Mouse (Mus musculus) embryonic fibroblast, embryonic 13.5 days (primary cell): Measurements from ENCODE around the gene Rtn1.

Experiments
- CTCF ChIP-seq: IDR thresholded peaks from 2 replicates; pipeline ENCODE4 v1.5.1; 2011; ENCODE audit warnings: mild to moderate bottlenecking, control low read depth, low read length, moderate library complexity, borderline replicate concordance; ENCODE audit not compliant: insufficient read depth
- POLR2A ChIP-seq: IDR thresholded peaks from 2 replicates; pipeline ENCODE4 v1.6.1; 2011; ENCODE audit warnings: low read depth, mild to moderate bottlenecking, control low read depth, low read length, moderate library complexity

DNA sequence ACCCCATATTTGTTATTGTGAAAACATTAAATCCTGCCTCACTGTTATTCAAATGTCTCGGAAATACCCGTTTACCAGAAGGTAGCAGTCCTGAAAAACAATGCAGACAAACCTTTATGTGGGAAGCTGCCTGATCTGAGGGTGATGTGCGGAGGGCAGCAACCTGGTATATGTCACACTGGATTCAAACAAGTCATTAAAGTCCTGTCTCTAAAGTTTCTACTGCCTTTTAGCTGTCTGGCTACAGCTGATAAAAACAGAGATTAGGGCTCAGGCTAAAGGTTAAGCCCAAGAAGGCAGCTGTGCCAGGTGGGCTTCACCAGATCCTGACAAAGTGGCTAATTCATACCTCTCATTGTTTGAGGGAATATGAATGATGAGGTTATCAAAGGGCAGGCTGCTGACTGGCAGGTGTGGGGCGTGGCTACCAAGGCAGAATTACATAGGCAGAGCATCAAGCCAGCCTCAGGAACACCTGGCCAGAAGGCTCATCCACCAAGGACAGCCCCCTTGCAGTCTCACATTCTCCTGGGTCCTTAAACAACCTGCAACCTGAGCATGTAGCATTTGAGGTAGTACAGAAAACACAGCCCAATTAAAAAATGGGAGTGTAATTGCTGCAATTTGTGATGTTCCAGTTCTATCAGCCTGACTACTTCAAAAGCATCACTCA is 121.4 kb downstream of the Rtn1 start:
- TF ChIP-seq POLR2A (no peak), CTCF (no peak)
